Mouse (Mus musculus) forebrain, embryonic 11.5 days (tissue): Measurements from ENCODE around the gene Fzd5. TPM values are rescaled to one million over a fixed set of nuclear protein-coding genes. Genes with fewer than 3 reads are reported as not detected.

ENCODE experiments used
- ATAC-seq: fragments of 200-750 bp; cut with Nextera tagmentation; replicated peaks from 2 replicates; pipeline ENCODE4 v1.8.0; 2017; ENCODE audit warnings: moderate TSS enrichment; ENCODE audit not compliant: low FRiP score
- DNase-seq: peaks from one replicate; pipeline ENCODE4 v3.0.0-alpha.2; 2017; ENCODE audit warnings: low spot score
- H3K27ac ChIP-seq: fragments of 300-500 bp; sonication (generic); 2 replicates; pipeline ENCODE4 v1.5.1; 2014; ENCODE audit warnings: low read depth, low read length
- H3K27me3 ChIP-seq: fragments of 300-500 bp; sonication (generic); 2 replicates; pipeline ENCODE4 v1.6.1; 2014; ENCODE audit warnings: mild to moderate bottlenecking, low read length, mixed read lengths; ENCODE audit not compliant: control insufficient read depth, insufficient read depth
- H3K36me3 ChIP-seq: fragments of 300-500 bp; sonication (generic); 2 replicates; pipeline ENCODE4 v1.6.1; 2014; ENCODE audit warnings: mild to moderate bottlenecking, low read length, moderate library complexity, mixed read lengths; ENCODE audit not compliant: control insufficient read depth, insufficient read depth
- H3K4me1 ChIP-seq: fragments of 300-500 bp; sonication (generic); replicated peaks from 2 replicates; pipeline ENCODE4 v1.6.1; 2014; ENCODE audit warnings: low read length, mixed read lengths; ENCODE audit not compliant: control insufficient read depth, insufficient read depth
- H3K4me2 ChIP-seq: fragments of 300-500 bp; sonication (generic); 2 replicates; pipeline ENCODE4 v1.6.1; 2014; ENCODE audit warnings: low read depth, mild to moderate bottlenecking, low read length, moderate library complexity, mixed read lengths; ENCODE audit not compliant: severe bottlenecking
- H3K4me3 ChIP-seq: fragments of 300-500 bp; sonication (generic); 2 replicates; pipeline ENCODE4 v1.5.1; 2014; ENCODE audit warnings: low read depth, low read length
- H3K9ac ChIP-seq: fragments of 300-500 bp; sonication (generic); 2 replicates; pipeline ENCODE4 v1.6.1; 2014; ENCODE audit warnings: low read length
- H3K9me3 ChIP-seq: fragments of 300-500 bp; sonication (generic); 2 replicates; pipeline ENCODE4 v1.6.1; 2016; ENCODE audit warnings: low read length, mixed read lengths; ENCODE audit not compliant: control insufficient read depth
- WGBS: fragments of 180-500 bp; shearing (Covaris S2); extraction: QIAGEN DNeasy Blood & Tissue Kit; methylation state at CpG from one replicate; pipeline ENCODE4 v1.1.7; 2014; 5-methylcytosine and 5-hydroxymethylcytosine counted together
- polyA plus RNA-seq: library from polyadenylated mRNA; unstranded; fragments of >200 nt; fragmentation: Nextera tagmentation; extraction: Ambion mirVana; gene quantifications from 2 replicates; pipeline ENCODE4 v1.2.1, GENCODE M21; 2014

Fzd5 gene
- polyA plus RNA-seq, 1 experiment from 2014 or later: 0.95 TPM

DNA sequence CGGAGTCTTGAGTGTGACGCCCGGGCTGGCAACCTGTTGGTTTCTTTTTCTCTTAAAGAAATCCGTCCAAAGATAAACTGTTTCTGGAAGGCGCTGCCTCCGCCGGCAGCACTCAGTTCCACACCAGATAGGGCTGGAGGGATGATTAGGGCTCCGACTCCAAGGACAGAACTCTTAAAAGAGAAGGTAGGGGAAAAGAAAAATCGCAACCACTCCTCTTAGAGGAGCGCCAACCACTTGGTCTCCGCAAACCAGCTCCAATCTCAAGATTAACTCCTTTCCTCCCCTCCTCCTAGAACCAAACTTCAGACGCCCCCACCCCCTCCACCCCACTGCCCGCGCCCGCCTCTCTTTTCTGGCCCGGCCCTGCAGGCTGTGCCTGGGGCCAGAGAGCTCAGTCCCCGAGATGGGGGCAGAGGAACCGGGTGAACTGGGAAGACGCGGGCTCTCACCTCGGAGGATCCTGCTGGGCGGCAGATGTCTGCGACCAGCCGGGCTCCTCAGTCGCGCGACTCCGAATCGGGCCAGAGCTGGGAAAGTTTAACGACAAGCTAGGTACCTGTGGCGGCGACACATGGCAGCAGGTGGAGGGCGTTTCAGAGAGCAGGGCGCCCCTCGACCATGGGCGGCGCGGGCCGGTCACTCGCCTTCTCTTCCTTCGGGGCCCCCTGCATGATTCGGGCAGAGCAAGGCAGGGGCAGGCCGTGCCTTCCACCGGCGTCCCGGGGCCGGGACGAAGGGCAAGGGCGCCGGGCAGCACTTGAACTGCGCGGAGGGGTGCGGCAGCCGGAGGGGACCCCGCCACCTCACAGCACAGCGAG, 660 bp downstream of the Fzd5 start:
- H3K4me1 ChIP-seq: peaks cover 28% of the 10 kb centered on the region

DNA sequence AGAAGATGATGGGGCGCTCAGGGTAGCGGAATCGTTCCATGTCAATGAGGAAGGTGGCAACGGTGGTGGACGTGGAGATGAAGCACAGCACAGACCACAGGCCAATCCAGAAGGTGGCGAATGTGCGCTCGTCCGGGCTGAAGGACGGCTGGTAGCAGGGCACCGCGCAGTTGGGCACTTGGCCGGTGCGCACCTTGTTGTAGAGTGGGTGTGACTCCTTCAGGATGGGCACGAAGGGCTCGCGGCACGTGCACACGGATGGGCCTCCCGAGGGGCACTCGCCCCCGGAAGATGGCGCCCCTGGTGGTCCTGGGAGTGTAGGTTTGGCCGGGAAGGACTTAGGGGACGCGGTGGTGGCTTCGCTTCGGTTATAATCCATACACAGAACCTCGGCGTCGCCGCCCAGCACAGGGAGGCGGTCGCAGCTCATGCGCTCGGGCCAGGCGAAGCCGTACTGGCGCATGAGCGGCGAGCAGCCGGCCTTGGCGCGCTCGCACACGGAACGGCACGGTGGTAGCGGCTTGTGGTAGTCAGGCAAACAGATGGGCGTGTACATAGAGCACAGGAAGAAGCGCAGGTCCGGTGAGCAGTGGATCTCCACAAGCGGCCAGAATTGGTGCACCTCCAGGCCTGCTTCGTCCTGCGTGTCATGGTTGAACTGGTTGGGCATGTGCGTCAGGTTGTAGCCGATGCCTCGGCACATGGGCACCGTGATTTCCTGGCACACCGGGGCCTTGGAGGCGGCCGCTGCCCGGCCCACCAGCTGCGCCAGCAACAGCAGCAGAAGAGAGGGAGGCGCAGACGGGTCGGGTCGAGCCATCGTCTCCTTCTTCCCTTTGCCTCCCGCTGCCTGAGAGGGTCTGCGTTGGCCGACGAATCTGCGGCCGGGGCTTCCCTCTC, 1.5 kb downstream of the Fzd5 start:
- Histone ChIP-seq H3K4me3 (peak overlapping the region; percentile 59), H3K4me1 (peaks cover 29% of the 10 kb centered on the region), H3K27me3 (peaks cover 49% of the 10 kb centered on the region), H3K4me2 (peak overlapping the region; percentile 98), H3K36me3 (no peaks in the 10 kb centered on the region), H3K9me3 (no peaks in the 10 kb centered on the region), H3K9ac (peak overlapping the region; percentile 63), H3K27ac (no peak overlapping the region)
- DNase-seq (peak; percentile 83), ATAC-seq (peak; percentile 13; the same call in 1 of the 2 replicates)
- 8% methylated on average over 75 of the region's 75 CpGs for WGBS

More for the DNA sequence above, 660 bp downstream of the Fzd5 start:
- peak; percentile 6; the same call in 1 of the 2 replicates for ATAC-seq
- Histone ChIP-seq H3K36me3 (no peaks in the 10 kb centered on the region), H3K9me3 (no peaks in the 10 kb centered on the region), H3K4me3 (peak overlapping the region; percentile 59), H3K4me2 (peak overlapping the region; percentile 98), H3K27me3 (peaks cover 45% of the 10 kb centered on the region), H3K27ac (0 out of 2 replicates have a peak overlapping the region, but pooled peaks have one; percentile 12), H3K9ac (peak overlapping the region; percentile 63)
- WGBS: under 1% methylated on average over 52 of the region's 56 CpGs
- DNase-seq: no peak

DNA sequence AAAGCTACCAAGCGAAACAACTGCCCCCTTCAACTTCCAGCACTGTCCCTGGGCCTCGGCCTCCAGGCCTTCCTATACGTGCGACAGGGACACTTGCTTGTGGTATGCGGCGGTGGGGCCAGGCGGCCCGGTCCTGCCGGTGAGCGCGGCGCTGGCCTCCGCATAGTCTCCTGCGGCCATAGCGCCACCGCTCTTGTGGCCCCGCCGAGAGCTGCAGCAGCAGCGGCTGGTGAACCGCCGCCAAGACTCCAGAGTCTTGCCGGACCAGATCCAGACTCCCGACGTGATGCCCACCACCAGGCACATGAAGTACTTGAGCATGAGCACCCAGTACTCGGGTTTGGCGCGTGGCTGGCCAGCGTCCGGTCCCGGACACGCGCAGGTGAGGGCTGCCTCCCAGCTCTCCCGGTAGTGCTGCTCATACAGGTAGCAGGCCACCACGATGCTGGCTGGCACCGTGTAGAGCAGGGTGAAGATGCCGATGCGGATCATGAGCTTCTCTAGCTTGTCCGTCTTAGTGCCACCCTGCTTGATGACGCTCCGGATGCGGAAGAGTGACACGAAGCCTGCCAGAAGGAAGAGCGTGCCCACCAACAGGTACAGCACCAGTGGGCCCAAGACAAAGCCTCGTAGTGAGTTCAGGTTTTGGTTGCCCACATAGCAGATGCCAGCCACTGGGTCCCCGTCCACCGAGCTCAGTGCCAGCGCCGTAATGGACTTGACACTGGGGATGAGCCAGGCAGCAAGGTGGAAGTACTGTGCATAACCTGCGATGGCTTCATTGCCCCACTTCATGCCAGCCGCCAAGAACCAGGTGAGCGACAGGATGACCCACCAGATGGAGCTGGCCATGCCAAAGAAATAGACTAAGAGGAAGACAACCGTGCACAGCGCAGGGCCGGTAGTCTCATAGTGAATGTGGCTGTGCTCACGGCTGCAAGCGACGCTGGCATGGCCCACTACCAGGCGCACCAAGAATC, 2.5 kb downstream of the Fzd5 start:
- Histone ChIP-seq H3K4me1 (peaks cover 29% of the 10 kb centered on the region), H3K9ac (peak overlapping the region; percentile 44), H3K9me3 (no peaks in the 10 kb centered on the region), H3K36me3 (no peaks in the 10 kb centered on the region), H3K27ac (no peak overlapping the region), H3K4me2 (peak overlapping the region; percentile 98), H3K27me3 (peaks cover 49% of the 10 kb centered on the region), H3K4me3 (peak overlapping the region; percentile 59)
- DNase-seq: peak; percentile 75
- 29% methylated on average over 58 of the region's 58 CpGs for WGBS
- no peak for ATAC-seq

DNA sequence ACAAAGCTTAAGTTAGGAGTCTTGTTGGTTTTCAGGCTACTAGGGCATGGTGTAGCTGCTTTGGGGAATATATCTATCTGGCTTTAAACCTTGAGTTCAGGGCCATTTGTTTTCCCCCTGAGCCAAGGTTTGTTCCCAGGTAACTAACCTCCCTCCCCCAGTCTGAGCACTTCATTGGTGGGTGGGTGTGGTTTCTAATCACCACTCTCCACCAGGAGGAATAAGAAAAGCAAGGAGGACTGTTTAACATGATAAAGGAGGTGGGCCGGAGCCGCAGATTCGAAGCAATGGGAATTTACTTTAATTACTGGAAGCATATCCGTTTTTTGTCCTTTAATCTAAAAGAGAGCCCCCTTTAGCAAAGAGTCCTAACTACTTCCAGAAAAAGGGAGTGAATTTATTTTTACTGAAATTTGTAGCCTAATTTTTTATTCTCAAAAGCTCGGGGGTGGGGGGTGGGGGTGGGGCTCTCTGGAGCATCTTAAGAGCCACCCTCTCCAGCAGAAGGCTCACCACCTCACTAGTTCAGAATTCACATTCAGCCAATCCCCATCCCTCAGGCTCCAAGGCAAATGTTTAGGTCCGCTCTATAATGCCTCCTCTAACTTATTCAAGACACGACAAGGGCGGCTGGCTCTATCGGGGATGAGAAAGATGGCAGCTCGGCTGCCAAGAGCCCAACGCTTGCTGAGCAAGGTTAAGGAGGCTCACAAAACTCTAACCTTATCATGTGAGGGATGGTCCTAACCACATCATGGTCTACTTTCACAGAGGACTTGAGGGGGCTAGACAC, 3.9 kb downstream of the Fzd5 start:
- DNase-seq (no peak), ATAC-seq (no peak)
- 8% methylated on average over 11 of the region's 11 CpGs for WGBS
- Histone ChIP-seq H3K9me3 (no peaks in the 10 kb centered on the region), H3K36me3 (no peaks in the 10 kb centered on the region), H3K4me3 (no peak overlapping the region), H3K27ac (no peak overlapping the region), H3K4me2 (peak overlapping the region; percentile 24; the same call in 1 of the 2 replicates), H3K27me3 (peaks cover 44% of the 10 kb centered on the region), H3K9ac (no peak overlapping the region), H3K4me1 (peaks cover 25% of the 10 kb centered on the region)

DNA sequence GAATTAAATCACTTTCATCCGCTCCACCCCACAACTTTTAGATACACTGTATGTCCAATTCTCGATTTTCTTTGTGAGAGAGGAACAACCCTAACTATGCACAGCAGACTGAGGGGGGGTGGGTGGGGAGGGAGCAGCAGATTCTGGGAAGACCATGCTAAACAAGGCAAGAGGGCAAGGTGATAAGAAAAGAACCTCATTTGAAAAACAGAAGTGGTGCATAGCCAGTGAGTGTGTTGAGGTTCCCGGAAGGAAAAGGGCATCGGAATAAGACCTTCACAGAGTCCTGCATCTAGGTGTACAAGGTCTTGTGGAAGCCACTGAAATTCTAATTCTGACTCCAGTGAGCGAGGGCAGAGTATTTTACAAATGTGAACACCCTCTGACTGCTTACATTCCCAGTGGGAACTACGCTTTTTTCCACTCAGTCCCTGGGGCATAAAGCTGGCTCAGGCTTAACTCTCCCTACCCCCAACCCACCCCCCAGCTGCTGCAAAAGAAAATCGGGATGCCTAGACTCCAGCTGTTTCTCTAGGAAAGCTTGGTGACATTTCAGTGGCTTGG, 4.8 kb downstream of the Fzd5 start:
- Histone ChIP-seq H3K4me2 (no peak overlapping the region), H3K4me1 (peaks cover 23% of the 10 kb centered on the region), H3K27ac (no peak overlapping the region), H3K9me3 (no peaks in the 10 kb centered on the region), H3K9ac (no peak overlapping the region), H3K36me3 (no peaks in the 10 kb centered on the region), H3K4me3 (no peak overlapping the region), H3K27me3 (peaks cover 39% of the 10 kb centered on the region)
- WGBS: 54% methylated on average over 7 of the region's 7 CpGs
- DNase-seq: no peak
- ATAC-seq: no peak

DNA sequence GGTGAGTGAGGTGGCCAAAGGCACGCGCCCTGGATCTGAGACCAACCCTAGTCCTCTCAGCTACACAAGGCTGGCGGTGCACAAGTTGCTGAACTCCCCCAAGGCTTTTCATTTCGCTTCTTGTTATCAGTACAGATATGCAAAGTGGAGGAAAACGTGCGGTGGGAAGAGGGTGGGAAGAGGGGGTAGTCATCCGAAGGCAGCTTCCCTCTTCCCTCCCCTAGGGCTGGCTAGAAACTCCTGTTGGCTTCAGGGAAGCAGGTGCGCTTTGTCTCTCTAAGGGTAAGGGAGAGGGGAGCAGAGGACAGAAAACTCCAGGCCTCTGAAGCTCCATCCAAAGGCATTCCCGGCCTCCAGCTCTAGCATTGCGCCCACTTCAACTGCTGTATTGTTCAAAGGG, 5.4 kb downstream of the Fzd5 start:
- peaks cover 23% of the 10 kb centered on the region for H3K4me1 ChIP-seq
- H3K27ac ChIP-seq: no peak overlapping the region
- no peak overlapping the region for H3K4me3 ChIP-seq
- H3K4me2 ChIP-seq: no peak overlapping the region
- no peak overlapping the region for H3K9ac ChIP-seq
- H3K9me3 ChIP-seq: no peaks in the 10 kb centered on the region
- peaks cover 39% of the 10 kb centered on the region for H3K27me3 ChIP-seq
- no peak for DNase-seq
- H3K36me3 ChIP-seq: no peaks in the 10 kb centered on the region
- ATAC-seq: no peak
- 39% methylated on average over 10 of the region's 10 CpGs for WGBS

DNA sequence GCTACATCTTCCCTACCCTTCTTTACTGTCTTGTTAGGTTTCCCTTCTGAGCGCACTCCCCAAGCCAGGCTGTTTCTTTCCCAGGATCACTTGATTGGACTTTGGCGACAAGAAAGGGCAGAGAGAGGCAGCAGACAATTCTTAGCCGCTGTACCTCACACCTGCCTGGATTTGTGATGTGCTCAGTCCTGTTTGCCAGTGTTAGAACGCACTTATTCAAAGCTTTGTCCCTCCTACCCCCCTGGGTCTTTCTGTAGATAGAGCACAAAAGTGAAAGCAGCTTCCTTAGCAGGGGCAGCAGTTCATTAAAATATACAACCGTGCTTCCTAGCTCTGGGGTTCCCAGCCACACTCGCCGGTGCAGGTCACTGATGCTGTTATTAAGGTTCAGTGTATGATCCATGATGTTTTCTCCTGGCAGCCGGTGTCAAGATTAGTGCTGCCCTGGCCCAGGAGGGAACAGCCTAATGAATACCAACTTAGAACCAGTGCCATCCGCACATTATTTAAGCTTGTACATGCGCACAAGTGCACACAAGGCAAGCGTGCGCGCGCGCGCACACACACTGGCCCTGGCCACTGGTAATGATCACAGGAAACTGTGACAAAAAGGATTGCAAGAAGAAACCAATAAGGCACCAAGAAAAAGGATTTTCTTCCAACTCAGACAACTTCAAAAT, 6.1 kb downstream of the Fzd5 start:
- Histone ChIP-seq H3K27me3 (peaks cover 34% of the 10 kb centered on the region), H3K9me3 (no peaks in the 10 kb centered on the region), H3K36me3 (no peaks in the 10 kb centered on the region), H3K4me3 (no peak overlapping the region), H3K4me2 (no peak overlapping the region), H3K9ac (no peak overlapping the region), H3K27ac (no peak overlapping the region), H3K4me1 (peaks cover 23% of the 10 kb centered on the region)
- DNase-seq (no peak), ATAC-seq (no peak)
- WGBS: 64% methylated on average over 16 of the region's 16 CpGs
